Mouse (Mus musculus) heart, embryonic 16.5 days (tissue): ENCODE data around the gene Cyp27a1. TPM values are rescaled to one million over a fixed set of nuclear protein-coding genes. Genes with fewer than 3 reads are reported as not detected.
A peak's percentile ranks its signal among the peaks of the same experiment; 100 is the strongest.

Experiments used
- ATAC-seq: fragments of 200-750 bp; cut with Nextera tagmentation; replicated peaks from 2 replicates; pipeline ENCODE4 v1.8.0; 2017; ENCODE audit warnings: moderate number of reproducible peaks; ENCODE audit not compliant: insufficient read depth, low FRiP score; ENCODE audit errors: extremely low read depth
- H3K27ac ChIP-seq: fragments of 300-500 bp; sonication (generic); 2 replicates; pipeline ENCODE4 v1.5.1; 2014; ENCODE audit warnings: mild to moderate bottlenecking, low read length, control low read depth, moderate library complexity
- H3K27me3 ChIP-seq: fragments of 300-500 bp; sonication (generic); 2 replicates; pipeline ENCODE4 v1.6.1; 2014; ENCODE audit warnings: low read length, mixed read lengths; ENCODE audit not compliant: control insufficient read depth, insufficient read depth
- H3K36me3 ChIP-seq: fragments of 300-500 bp; sonication (generic); 2 replicates; pipeline ENCODE4 v1.6.1; 2014; ENCODE audit not compliant: control insufficient read depth, insufficient read depth
- H3K4me1 ChIP-seq: fragments of 300-500 bp; sonication (generic); 2 replicates; pipeline ENCODE4 v1.6.1; 2014; ENCODE audit warnings: low read length, mixed read lengths; ENCODE audit not compliant: control insufficient read depth, insufficient read depth
- H3K4me2 ChIP-seq: fragments of 300-500 bp; sonication (generic); 2 replicates; pipeline ENCODE4 v1.6.1; 2014; ENCODE audit warnings: low read depth, mild to moderate bottlenecking, control low read depth, low read length
- H3K4me3 ChIP-seq: fragments of 300-500 bp; sonication (generic); 2 replicates; pipeline ENCODE4 v1.5.1; 2014; ENCODE audit warnings: mild to moderate bottlenecking, control low read depth, low read length
- H3K9ac ChIP-seq: fragments of 300-500 bp; sonication (generic); 2 replicates; pipeline ENCODE4 v1.6.1; 2014; ENCODE audit warnings: low read length, control low read depth
- H3K9me3 ChIP-seq: fragments of 300-500 bp; sonication (generic); replicated peaks from 2 replicates; pipeline ENCODE4 v1.6.1; 2016; ENCODE audit warnings: low read length; ENCODE audit not compliant: control insufficient read depth
- WGBS: fragments of 180-500 bp; shearing (Covaris S2); extraction: QIAGEN DNeasy Blood & Tissue Kit; methylation state at CpG from one replicate; pipeline ENCODE4 v1.1.7; 2014; 5-methylcytosine and 5-hydroxymethylcytosine counted together
- polyA plus RNA-seq: library from polyadenylated mRNA; unstranded; fragments of >200 nt; fragmentation: Nextera tagmentation; extraction: Ambion mirVana; gene quantifications from 2 replicates; pipeline ENCODE4 v1.2.1, GENCODE M21; 2015

Gene Cyp27a1
- polyA plus RNA-seq, result 12.4 and 13.3 TPM in 2 replicates

DNA sequence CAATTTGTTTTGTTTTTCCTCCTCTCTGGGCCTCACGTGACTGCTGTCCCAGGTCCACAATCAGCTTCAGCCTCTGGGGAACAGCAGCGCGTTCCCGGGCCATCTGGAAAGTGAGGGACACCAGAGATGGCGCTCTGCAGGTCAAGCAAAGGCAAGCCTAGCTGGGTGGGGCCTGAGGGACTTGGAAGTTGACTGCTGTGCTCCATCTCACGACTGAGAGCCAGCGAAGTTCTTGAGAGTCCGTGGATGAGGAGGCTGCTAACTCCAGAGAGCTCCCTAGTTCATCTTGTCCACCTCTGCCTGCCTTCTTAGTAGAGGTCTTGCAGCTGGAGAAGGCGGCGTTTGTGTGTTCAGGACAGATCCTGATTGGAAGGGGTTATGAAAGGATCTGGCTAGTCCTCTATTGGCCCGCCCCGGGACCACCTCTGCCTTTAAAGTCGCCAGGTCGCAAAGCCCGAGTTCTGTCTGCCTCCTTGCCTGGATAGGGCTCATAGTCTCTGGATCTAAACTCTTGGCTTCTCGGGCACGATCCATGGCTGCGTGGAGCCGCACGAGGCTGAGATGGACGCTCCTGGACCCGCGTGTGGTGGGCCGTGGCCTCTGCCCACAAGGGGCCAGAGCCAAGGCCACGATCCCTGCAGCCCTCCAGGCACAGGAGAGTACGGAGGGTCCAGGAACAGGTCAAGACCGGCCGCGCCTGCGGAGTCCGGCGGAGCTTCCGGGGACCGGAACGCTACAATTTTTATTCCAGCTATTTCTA, at the start of gene Cyp27a1:
Gene Cyp27a1 (plus strand): TSS at position 476 of the 760 bp plus-strand sequence.
- Histone ChIP-seq H3K27me3 (no peaks in the 10 kb centered on the region), H3K9me3 (no peaks in the 10 kb centered on the region), H3K4me2 (peak within 1 kb of the TSS; percentile 81), H3K9ac (peak within 1 kb of the TSS; percentile 77), H3K27ac (peak within 1 kb of the TSS; percentile 64), H3K4me1 (peaks cover 6% of the 10 kb centered on the region), H3K36me3 (no peaks in the 10 kb centered on the region), H3K4me3 (peak within 1 kb of the TSS; percentile 61)
- peak; percentile 83 for ATAC-seq
- WGBS, result 4% methylated on average over 35 of the region's 35 CpGs

GRCm38 (mm10) chr1:74665153-74665552, 48.2 kb upstream of the Cyp27a1 start:
- Histone ChIP-seq H3K27ac (no peak overlapping the region), H3K9ac (no peak overlapping the region), H3K27me3 (no peaks in the 10 kb centered on the region), H3K4me3 (no peak overlapping the region), H3K4me2 (no peak overlapping the region), H3K4me1 (peaks cover 30% of the 10 kb centered on the region), H3K9me3 (no peaks in the 10 kb centered on the region), H3K36me3 (0 out of 2 replicates have a peak, but pooled peaks cover 2% of the 10 kb centered on the region)
- ATAC-seq, result no peak
- 37% methylated on average over 6 of the region's 6 CpGs for WGBS

DNA sequence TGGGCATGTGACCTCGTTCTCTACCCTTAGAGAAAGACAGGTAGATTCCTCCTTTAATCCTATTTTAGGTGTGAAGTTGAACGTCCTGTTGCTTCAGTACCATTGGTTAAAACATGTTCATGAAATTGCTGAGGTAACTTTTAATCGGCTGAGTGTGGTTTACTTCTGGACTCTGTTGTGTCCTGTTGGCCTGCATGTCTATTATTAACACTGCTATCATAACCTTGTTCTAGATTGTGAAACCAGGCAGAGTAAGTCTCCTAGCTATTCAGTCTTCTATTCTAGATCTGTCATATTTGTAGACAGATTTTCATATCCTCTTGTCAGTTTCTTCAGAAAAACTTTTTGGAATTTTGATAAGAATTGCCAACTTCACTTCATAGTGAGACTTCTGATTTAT, 45.0 kb upstream of the Cyp27a1 start:
- peaks cover 33% of the 10 kb centered on the region for H3K4me1 ChIP-seq
- H3K4me3 ChIP-seq, result no peak overlapping the region
- H3K27ac ChIP-seq, result peak overlapping the region; percentile 71
- no peaks in the 10 kb centered on the region for H3K27me3 ChIP-seq
- peaks cover 8% of the 10 kb centered on the region; the same call in 1 of the 2 replicates for H3K36me3 ChIP-seq
- no peak for ATAC-seq
- WGBS, result 63% methylated on average over 3 of the region's 3 CpGs
- no peak overlapping the region for H3K9ac ChIP-seq
- H3K9me3 ChIP-seq, result no peaks in the 10 kb centered on the region
- no peak overlapping the region for H3K4me2 ChIP-seq

GRCm38 (mm10) chr1:74672731-74673130, 40.6 kb upstream of the Cyp27a1 start:
- Histone ChIP-seq H3K4me3 (no peak overlapping the region), H3K27me3 (no peaks in the 10 kb centered on the region), H3K36me3 (peaks cover 6% of the 10 kb centered on the region; the same call in 1 of the 2 replicates), H3K27ac (peak overlapping the region; percentile 56; the same call in 1 of the 2 replicates), H3K9me3 (no peaks in the 10 kb centered on the region), H3K4me2 (no peak overlapping the region), H3K4me1 (peaks cover 20% of the 10 kb centered on the region), H3K9ac (no peak overlapping the region)
- 0 out of 2 replicates have a peak, but pooled peaks have one; percentile 58 for ATAC-seq
- WGBS, result 45% methylated on average over 7 of the region's 7 CpGs

DNA sequence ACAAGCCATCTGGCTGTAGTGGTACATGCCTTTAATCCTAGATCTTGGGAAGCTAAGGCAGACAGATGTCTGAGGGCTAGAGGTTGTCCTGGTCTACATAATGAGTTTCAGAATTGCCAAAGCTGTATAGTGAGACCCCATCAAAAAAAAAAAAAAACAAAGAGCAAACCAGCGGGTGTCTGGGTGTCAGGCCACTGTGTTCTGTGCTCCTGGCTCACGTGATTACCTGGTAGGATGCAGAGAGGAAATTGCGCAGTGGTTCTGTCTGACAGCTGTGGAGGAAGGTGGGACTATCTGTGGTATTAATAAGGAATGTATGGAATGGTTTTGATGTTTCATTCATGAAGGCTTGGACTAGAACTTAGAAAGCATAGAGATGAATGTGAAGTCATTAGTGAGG, 36.5 kb upstream of the Cyp27a1 start:
- WGBS, result 85% methylated on average over 3 of the region's 3 CpGs
- ATAC-seq, result no peak
- H3K36me3 ChIP-seq, result peaks cover 27% of the 10 kb centered on the region
- no peak overlapping the region for H3K9ac ChIP-seq
- no peaks in the 10 kb centered on the region for H3K27me3 ChIP-seq
- H3K9me3 ChIP-seq, result no peaks in the 10 kb centered on the region
- peaks cover 10% of the 10 kb centered on the region for H3K4me1 ChIP-seq
- H3K27ac ChIP-seq, result no peak overlapping the region
- no peak overlapping the region for H3K4me3 ChIP-seq
- no peak overlapping the region for H3K4me2 ChIP-seq

GRCm38 (mm10) chr1:74677843-74678242, 35.5 kb upstream of the Cyp27a1 start:
- Histone ChIP-seq H3K27ac (no peak overlapping the region), H3K4me3 (no peak overlapping the region), H3K27me3 (no peaks in the 10 kb centered on the region), H3K4me1 (peaks cover 3% of the 10 kb centered on the region), H3K4me2 (no peak overlapping the region), H3K9ac (no peak overlapping the region), H3K9me3 (no peaks in the 10 kb centered on the region), H3K36me3 (peaks cover 26% of the 10 kb centered on the region)
- WGBS, result 68% methylated on average over 1 of the region's 1 CpGs
- no peak for ATAC-seq

GRCm38 (mm10) chr1:74687131-74687530, 26.2 kb upstream of the Cyp27a1 start:
- H3K36me3 ChIP-seq, result peaks cover 60% of the 10 kb centered on the region
- H3K9me3 ChIP-seq, result no peaks in the 10 kb centered on the region
- no peak for ATAC-seq
- no peak overlapping the region for H3K4me3 ChIP-seq
- no peak overlapping the region for H3K27ac ChIP-seq
- 92% methylated on average over 7 of the region's 7 CpGs for WGBS
- no peaks in the 10 kb centered on the region for H3K27me3 ChIP-seq
- no peak overlapping the region for H3K9ac ChIP-seq
- H3K4me1 ChIP-seq, result no peaks in the 10 kb centered on the region
- no peak overlapping the region for H3K4me2 ChIP-seq

- 83% methylated on average over 8 of the region's 8 CpGs for WGBS
- ATAC-seq, result no peak
These were observed 19.3 kb upstream of the Cyp27a1 start for GRCm38 (mm10) chr1:74693891-74694583.

DNA sequence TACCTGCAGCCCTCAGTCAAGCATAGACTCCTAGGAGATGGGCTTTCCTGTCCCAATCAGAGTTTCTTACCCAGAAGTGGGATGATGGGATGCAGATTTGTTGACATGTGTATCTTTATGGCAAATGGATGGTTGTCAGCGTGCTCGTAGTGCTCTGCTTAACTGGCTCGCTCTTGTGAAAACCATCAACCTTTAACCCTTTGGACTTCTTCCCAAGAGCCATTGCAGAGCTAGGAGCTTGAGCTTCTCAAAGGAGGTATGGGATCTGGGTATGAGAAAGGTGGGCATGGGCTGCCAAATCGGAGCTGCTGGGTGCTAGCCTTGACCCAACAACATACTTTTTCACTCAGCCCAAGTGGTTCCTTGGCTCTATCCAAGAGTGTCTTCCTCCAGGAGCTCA, 17.5 kb upstream of the Cyp27a1 start:
- Histone ChIP-seq H3K4me2 (no peak overlapping the region), H3K27ac (no peak overlapping the region), H3K4me3 (no peak overlapping the region), H3K36me3 (peaks cover 44% of the 10 kb centered on the region), H3K4me1 (peaks cover 12% of the 10 kb centered on the region), H3K9me3 (no peaks in the 10 kb centered on the region), H3K27me3 (no peaks in the 10 kb centered on the region), H3K9ac (no peak overlapping the region)
- WGBS, result 85% methylated on average over 4 of the region's 4 CpGs
- no peak for ATAC-seq

More at GRCm38 (mm10) chr1:74693891-74694583, 19.3 kb upstream of the Cyp27a1 start:
- peaks cover 7% of the 10 kb centered on the region for H3K4me1 ChIP-seq
- no peak overlapping the region for H3K4me3 ChIP-seq
- no peak overlapping the region for H3K27ac ChIP-seq
- H3K9me3 ChIP-seq, result no peaks in the 10 kb centered on the region
- no peak overlapping the region for H3K4me2 ChIP-seq
- no peak overlapping the region for H3K9ac ChIP-seq
- H3K27me3 ChIP-seq, result no peaks in the 10 kb centered on the region
- H3K36me3 ChIP-seq, result peaks cover 56% of the 10 kb centered on the region
